Mouse (Mus musculus) MEL (cell line): ENCODE results near the gene Nell2.

Experiments used
- CHD2 ChIP-seq: IDR thresholded peaks from 2 replicates; pipeline ENCODE4 v1.6.1; 2011; ENCODE audit warnings: low read length, improper control_type of control experiment
- E2F4 ChIP-seq: IDR thresholded peaks from 2 replicates; pipeline ENCODE4 v1.6.1; 2011; ENCODE audit warnings: low read depth, low read length, improper control_type of control experiment, borderline replicate concordance
- GATA1 ChIP-seq: IDR thresholded peaks from 2 replicates; pipeline ENCODE4 v1.6.1; 2011; ENCODE audit warnings: low read depth, low read length, improper control_type of control experiment
- TCF12 ChIP-seq: IDR thresholded peaks from 2 replicates; pipeline ENCODE4 v1.6.1; 2014; ENCODE audit warnings: low read depth, mild to moderate bottlenecking, inconsistent platforms, low read length, improper control_type of control experiment, moderate library complexity

DNA sequence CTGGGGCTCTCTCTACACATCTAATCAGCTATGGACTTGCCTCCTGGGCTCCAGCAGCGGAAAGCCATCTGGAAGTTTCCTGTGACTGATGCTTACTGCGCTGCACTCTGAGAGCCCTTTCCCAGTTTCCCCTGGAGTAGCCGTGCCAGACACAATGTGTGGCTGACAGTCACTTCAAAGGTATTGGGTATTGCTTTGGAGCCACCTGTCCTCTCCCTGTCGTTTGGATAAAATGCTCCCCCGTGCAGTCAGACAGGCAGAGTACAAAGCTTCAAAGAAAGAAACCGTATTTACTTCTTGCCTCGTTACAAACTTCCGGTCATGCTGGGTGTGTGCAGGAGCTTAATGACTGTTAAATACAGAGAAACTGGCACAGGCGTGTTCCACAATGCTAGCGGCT, 239.3 kb downstream of the Nell2 start:
- TF ChIP-seq E2F4 (no peak), CHD2 (no peak), TCF12 (no peak), GATA1 (no peak)
